Mouse (Mus musculus): Measurements from ENCODE around the gene Wdr38.

DNA sequence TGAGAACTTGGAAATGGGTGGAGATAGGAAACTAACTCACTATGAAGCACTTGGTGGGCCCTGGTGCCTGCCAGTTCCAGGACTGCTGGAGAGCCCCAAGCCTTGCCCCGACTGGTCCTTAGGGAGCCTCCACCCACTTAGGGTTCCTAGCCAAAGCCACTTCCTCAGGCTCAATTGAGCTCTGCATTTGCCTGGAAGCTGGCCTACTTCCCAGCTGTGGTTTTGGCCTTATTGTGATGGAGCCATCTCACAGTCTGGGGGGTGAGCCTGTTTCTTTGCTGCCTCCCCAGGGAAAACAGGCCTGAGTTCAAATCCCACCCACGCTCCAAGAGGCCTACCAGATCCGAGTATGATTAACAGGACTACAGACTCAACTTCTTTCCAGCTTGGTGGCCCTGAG, 10.7 kb upstream of the Wdr38 start:
- TF ChIP-seq CTCF (IDR thresholded peaks at IDR 0.05; ENCODE audit: control insufficient read depth, insufficient read depth, insufficient replicate concordance, low read depth, low read length) (no peak), POLR2A (IDR thresholded peaks at IDR 0.05; ENCODE audit: control insufficient read depth, low read depth, low read length) (no peak)
